Mouse (Mus musculus) small intestine, adult 2 months (tissue): ENCODE measurements around the gene Ctbp1.

Source experiments
- CTCF ChIP-seq: fragments of 200-500 bp; IDR thresholded peaks from 2 replicates; pipeline ENCODE4 v1.5.1; 2012; ENCODE audit warnings: low read depth, mild to moderate bottlenecking, control low read depth, inconsistent platforms, low read length, moderate library complexity, mixed read lengths; ENCODE audit not compliant: insufficient replicate concordance, insufficient read length; ENCODE audit errors: extremely low read depth
- POLR2A ChIP-seq: fragments of 200-500 bp; IDR thresholded peaks from 2 replicates; pipeline ENCODE4 v1.6.1; 2012; ENCODE audit warnings: low read depth, mild to moderate bottlenecking, control low read depth, inconsistent platforms, low read length, moderate library complexity

DNA sequence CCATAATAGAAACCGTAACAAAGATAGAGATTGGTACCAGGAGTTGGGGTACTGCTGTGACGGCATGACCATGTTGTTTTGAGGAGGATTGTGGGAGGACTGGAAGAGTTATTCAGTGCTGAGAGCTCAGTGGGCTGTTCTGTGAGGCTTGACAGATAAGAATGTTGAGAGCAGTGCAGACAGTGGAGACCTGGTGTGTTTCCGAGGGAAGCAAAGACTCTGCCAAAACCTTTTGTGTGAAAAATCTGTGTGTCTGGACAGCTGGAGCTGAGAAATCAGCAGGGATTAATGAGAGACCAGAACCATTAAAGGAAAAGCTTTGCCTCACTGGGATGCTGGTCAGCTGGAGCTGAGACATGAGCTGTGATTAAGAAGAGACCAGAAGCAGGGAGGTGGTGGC is 34.9 kb downstream of the Ctbp1 start:
- no peak for TF ChIP-seq POLR2A
- TF ChIP-seq CTCF, result no peak
